Mouse (Mus musculus): Measurements from ENCODE around the gene R3hdm4.
A peak's percentile ranks its signal among the peaks of the same experiment; 100 is the strongest.

- TF ChIP-seq POLR2A (IDR thresholded peaks at IDR 0.05; ENCODE audit: extremely low read depth, insufficient read depth, low read length): no peak
- TF ChIP-seq CTCF (IDR thresholded peaks at IDR 0.05; ENCODE audit: low read depth, low read length): peak; percentile 85
Observed at GRCm38 (mm10) chr10:79883297-79884084, 37.5 kb downstream of the R3hdm4 start.

All from liver, adult 2 months (tissue).